Mouse (Mus musculus): ENCODE measurements around the gene Sell. TPM values are rescaled to one million over a fixed set of nuclear protein-coding genes. Genes with fewer than 3 reads are reported as not detected.

Gene Sell
- total RNA-seq, 2 experiments from 2014 or later = 8.0 to 15.1 TPM

DNA sequence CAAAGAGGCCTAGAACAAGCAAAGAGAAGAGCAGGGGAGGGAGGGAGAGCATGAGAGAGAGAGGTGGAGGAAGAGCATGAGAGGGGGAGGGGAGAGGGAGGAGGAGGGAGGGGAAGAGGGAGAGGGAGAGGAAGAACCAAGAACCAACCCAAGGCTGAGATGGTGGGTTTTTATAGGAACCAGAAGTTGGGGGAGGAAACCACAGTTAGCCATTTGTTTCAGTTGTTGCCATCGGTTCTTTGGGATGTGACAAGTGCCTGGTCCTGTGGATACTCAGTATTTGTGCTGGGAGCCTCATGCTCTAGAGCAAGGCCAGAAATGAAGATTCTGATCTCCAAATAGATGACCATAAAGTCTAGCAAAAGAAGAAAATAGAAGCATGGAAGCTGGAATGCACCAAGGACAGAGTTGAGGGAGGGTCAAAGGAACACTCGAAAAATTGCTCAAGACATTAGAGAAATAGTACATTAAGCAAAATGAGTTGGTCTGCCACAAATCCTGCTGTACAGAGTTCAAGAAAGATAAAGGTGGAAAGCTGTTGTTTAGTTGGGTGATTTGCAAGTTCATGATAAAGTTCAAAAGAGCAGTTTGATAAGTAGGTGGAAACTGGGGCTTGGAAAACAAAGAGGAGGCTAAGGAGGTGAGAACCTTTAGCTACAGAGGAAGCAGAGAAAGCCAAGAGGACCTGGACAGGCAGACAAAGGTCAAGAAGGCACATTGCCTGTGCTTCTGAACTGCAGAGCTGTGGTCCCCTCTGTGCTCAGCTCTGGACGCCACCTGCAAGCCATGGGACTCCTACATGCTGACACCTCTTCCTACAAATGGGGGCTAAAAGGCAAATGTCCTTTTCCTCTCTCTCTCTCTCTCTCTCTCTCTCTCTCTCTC is 58.4 kb downstream of the Sell start:
- no peak for ATAC-seq (replicated peaks; ENCODE audit: low FRiP score, low TSS enrichment, poor library complexity, severe bottlenecking)

DNA sequence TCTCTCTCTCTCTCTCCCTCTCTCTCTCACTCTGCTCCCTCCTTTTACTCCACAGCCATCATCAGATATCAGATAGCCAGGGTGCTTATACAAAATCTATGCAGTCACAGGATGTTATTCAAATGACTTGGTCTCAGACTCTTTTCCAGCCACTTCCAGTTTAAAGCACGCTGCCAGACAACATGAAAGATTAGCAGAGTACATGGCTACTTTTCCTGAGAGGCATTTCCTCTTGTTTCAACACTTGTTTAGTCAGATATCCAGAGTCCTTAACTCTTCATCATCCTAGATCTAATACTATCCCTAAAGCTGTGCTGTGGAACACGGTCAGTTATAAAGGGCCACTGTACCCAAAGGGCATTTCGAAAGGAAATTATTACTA is 59.0 kb downstream of the Sell start:
- ATAC-seq (replicated peaks; ENCODE audit: low FRiP score, low TSS enrichment, poor library complexity, severe bottlenecking) = no peak

DNA sequence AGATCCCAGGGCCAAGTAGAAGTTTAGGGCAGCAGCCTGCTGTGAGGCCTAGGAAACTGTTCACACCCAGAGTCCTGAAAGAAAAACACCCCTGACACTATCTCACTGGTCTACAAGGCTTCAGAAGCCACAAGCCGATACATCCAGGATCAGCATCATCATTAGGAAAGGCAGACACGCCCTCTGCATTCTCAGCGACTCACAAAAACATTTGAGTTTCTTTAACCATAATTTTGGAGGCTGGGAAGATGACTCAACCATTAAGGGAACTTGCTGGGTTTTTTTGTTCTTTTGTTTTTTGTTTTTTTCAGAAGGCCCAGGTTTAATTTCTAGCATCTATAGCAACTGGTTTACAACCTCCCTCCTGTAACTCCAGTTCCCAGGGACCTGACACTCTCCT is 62.1 kb downstream of the Sell start:
- no peak for ATAC-seq (replicated peaks; ENCODE audit: low FRiP score, low TSS enrichment, poor library complexity, severe bottlenecking)

DNA sequence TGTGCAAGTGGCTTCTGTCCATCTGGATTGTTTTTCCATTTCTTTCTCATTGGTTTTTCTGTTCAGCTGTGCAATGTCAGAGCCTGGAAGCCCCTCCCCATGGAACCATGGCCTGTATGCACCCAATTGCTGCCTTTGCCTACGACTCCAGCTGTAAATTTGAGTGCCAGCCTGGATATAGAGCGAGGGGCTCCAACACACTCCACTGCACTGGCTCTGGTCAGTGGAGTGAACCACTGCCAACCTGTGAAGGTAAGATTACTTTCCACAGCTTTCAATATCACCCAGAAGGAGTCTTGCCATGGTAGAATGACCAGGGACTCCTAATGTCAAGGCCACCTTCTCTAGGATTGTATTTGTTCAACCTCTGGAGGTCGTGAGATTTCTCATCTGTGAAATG is 68.2 kb downstream of the Sell start:
- no peak for ATAC-seq (replicated peaks; ENCODE audit: low FRiP score, low TSS enrichment, poor library complexity, severe bottlenecking)

DNA sequence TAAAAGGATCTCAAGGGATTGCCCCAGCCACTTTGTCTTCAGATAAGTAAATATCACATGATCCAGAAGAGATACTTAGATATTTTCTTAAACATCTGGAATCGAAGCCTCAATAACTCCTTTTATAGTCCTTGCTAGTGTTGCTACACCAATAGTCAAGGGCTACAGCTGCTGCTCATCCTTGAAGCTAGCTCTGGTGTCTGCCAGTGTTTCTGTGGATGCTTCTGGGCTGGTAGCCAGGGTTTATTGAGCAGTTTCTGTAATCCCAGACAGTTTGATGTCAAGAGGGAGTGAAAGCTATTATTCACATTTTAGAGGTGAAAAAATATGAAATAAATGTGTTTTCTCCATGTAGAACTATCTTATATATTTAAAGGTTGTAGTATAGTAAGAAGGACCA is 70.8 kb downstream of the Sell start:
- no peak for ATAC-seq (replicated peaks; ENCODE audit: low FRiP score, low TSS enrichment, poor library complexity, severe bottlenecking)

Other genes with a start within 250 kb of the Sell start
- gene Scyl3, start 132.9 kb upstream of the Sell start, total RNA-seq (2014; fragmentation: Nextera tagmentation) = 43.0 and 44.3 TPM in 2 replicates
- 15.6 and 21.0 TPM in 2 replicates for gene Scyl3, start 132.9 kb upstream of the Sell start, total RNA-seq (2017)
- gene BC055324, start 67.2 kb upstream of the Sell start, total RNA-seq (2014; fragmentation: Nextera tagmentation) = 23.0 and 26.0 TPM in 2 replicates
- 26.9 and 32.6 TPM in 2 replicates for gene BC055324, start 67.2 kb upstream of the Sell start, total RNA-seq (2017)
- 3.9 and 5.7 TPM in 2 replicates for gene Mettl18, start 67.1 kb upstream of the Sell start, total RNA-seq (2014; fragmentation: Nextera tagmentation)
- 7.6 and 14.9 TPM in 2 replicates for gene Mettl18, start 67.1 kb upstream of the Sell start, total RNA-seq (2017)
- gene Sele, start 13.7 kb upstream of the Sell start, total RNA-seq (2014; fragmentation: Nextera tagmentation) = not detected in 2 replicates
- not detected in 2 replicates for gene Sele, start 13.7 kb upstream of the Sell start, total RNA-seq (2017)
- gene Selp, start 53.3 kb downstream of the Sell start, total RNA-seq (2014; fragmentation: Nextera tagmentation) = 0.98 TPM in 1 of 2 replicates, not detected in the other
- 0.04 and 0.38 TPM in 2 replicates for gene Selp, start 53.3 kb downstream of the Sell start, total RNA-seq (2017)
- 0.94 TPM in 1 of 2 replicates, not detected in the other for gene F5, start 89.9 kb downstream of the Sell start, total RNA-seq (2014; fragmentation: Nextera tagmentation)
- gene F5, start 89.9 kb downstream of the Sell start, total RNA-seq (2017) = 0.42 and 0.46 TPM in 2 replicates
- gene Slc19a2, start 187.1 kb downstream of the Sell start, total RNA-seq (2014; fragmentation: Nextera tagmentation) = 11.2 and 12.1 TPM in 2 replicates
- gene Slc19a2, start 187.1 kb downstream of the Sell start, total RNA-seq (2017) = 7.7 and 9.4 TPM in 2 replicates
- 12.6 and 14.9 TPM in 2 replicates for gene Ccdc181, start 213.6 kb downstream of the Sell start, total RNA-seq (2014; fragmentation: Nextera tagmentation)
- 25.6 and 38.2 TPM in 2 replicates for gene Ccdc181, start 213.6 kb downstream of the Sell start, total RNA-seq (2017)
- gene Nme7, start 242.1 kb downstream of the Sell start, total RNA-seq (2014; fragmentation: Nextera tagmentation) = 29.0 and 43.7 TPM in 2 replicates
- 62.6 and 67.7 TPM in 2 replicates for gene Nme7, start 242.1 kb downstream of the Sell start, total RNA-seq (2017)
- gene Blzf1, start 245.5 kb downstream of the Sell start, total RNA-seq (2014; fragmentation: Nextera tagmentation) = 20.3 and 23.3 TPM in 2 replicates
- gene Blzf1, start 245.5 kb downstream of the Sell start, total RNA-seq (2017) = 42.8 and 43.0 TPM in 2 replicates